Mouse (Mus musculus) thymus, postnatal 4 days (tissue): ENCODE results near the gene Ndufaf2.
A peak's percentile ranks its signal among the peaks of the same experiment; 100 is the strongest.

ENCODE experiments used
- DNase-seq: peaks from one replicate; pipeline ENCODE4 v3.0.0; 2021

Ndufaf2 gene

DNA sequence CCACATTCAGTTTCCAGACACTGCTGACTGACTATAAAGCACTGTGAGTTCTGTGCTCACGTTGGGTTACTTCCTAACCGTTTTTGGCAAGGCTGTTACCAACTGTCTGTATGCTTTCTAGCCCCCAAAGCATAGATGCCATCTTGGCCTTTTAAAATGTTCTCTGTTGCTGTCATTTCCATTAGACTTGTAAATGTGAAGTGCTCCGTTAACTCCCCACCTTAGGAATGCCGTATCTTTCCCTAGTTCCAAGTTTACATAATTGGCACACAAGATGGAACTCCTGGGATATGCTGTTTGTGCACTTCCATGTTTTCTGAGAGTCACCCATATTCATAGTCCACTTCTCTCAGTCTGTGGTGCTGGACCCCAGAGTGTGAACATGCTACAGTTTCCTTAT lies 80.5 kb downstream of the Ndufaf2 start:
- no peak for DNase-seq

DNA sequence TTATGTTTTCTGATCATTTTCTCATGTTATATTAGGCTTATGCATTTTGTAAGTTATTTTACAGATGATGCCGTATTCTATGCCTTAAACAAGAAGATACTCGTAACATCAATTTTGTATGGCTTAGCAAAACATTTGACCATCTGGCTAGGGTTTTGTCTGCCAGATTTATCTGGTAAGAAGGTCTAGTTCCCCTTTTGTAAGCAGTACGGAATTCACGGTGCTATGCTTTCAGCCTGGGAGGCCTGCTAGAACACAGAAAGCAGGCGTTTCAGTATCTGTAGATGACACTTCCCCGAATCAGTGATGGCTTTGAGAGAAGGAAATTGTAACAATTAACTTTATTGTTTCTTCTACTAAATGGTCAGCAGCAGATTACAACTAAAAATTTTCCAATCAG lies 80.9 kb downstream of the Ndufaf2 start:
- no peak for DNase-seq

DNA sequence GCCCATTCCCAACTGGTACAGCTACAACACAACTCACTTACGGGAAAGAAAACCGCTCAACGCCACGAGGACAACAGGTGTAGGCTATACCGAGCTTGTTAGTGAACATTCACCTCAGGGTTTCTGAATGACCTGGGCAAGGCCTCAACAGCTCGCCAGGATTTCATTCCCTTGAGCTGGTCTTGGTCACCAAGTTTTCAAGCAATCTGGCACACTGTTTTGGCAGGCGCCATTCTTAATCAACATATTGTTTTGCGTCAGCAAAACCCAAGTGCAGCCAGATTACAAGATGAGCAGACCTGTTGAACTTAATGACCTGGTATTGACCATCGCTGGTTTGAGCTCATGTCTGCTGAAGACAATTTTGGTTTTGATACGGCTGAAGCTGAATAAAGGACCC lies 88.3 kb downstream of the Ndufaf2 start:
- DNase-seq: no peak

DNA sequence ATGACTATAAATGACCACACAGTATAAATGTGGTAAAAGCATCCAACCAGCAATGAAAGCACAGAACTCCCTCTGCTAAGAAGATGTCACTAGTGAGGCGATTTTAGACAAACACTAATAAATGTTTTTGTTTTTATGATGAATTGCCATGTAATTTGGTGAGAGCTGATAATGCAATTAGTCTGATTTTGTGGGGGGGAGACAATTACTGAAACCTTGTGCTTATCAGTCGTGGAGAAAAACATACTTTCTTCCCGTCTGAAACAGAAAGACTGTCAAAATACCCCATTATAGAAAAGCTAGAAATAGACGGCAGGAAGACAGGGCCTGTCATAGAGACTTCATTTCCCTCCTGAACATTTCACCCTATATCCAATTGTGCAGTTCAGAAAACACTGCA lies 89.3 kb downstream of the Ndufaf2 start:
- DNase-seq: no peak

DNA sequence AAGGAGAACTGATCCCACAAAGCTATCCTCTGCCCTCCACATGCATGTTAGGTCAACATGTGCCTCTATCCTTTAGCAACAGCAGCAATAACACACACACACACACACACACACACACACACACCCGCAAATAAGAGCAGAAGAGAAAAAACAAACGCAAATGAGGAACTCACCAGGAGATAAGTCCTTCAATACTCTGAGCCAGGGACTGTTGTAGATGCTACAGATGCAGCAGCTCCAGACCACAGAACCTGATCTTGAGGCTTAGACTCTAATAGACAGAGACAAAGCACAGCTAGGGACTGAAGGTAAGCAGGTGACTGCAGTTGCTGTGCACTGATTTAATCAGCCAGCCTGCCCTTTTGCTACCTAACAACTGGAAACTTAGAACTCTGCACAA lies 92.4 kb downstream of the Ndufaf2 start:
- DNase-seq: no peak

DNA sequence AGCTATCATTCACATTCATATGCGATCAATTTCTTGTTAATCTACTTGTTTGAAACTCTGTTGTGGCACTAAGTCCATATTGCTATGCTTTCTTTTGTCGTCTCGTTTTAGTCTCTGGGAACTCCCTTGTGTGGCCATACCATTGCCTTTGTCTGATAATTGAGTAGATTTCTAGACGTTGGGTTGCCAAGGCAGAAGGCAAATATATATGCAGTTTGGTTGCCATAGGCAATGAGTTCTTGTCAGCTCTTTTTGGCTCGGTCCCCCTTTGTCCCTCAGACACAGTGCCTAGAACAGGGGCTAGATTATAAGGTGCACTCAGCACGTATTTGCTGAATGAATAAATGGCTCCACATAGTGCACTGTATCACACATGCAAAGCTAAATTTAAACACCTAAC lies 94.1 kb downstream of the Ndufaf2 start:
- no peak for DNase-seq

DNA sequence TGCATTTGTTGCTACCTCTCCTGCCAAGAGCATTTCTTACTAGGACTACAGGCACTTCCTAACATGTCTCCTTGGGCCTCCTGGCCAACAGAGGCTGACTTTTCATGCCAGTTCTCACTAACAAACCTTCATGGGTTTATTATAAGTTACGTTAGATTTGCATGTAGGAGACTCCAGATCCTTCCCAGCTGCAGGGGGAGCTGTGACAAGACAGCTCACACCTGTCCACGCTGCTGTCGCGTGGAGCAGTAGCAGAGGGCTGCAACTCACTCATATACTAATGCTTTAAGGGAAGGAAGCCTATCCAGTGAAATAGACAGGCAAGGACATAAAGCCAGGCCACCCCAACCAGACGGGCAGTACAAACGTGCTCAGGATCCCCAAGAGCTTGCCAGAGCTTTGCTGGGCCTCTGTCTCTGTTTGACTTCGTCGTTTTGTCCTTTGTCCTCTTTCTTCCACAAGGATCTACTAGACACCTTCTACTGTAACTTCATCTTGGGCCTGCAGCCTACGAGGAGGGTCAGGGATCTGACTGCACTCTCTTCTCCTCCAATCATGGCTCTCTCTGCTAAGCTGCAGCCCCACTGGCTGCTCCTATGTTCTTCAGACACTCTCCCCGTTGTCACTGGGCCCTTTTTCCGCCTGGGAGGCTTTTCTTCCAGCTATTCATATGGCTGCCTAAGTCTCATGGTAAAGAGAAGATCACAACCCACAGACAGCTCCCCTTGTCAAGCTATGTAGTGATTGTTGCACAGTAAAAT lies 94.9 kb downstream of the Ndufaf2 start:
- DNase-seq: no peak

DNA sequence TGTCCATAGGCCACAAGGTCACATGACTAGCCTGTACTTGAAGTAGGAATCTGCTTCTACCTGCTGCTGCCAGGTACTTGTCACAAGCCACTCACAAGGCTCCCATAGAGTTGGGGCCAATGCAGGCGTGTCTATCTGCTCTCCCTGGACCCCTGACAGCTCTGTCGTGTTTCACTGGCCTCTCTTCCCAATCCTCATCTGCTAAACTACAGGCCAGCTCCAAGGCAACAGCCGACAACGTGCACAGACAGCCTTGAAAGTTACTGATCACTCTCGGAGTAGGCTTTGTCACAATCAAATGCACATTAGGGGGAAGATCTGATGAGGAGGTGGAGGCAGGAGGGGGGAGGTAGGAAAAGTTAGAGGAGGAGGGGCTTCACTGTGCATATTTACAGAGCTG lies 95.5 kb downstream of the Ndufaf2 start:
- no peak for DNase-seq

DNA sequence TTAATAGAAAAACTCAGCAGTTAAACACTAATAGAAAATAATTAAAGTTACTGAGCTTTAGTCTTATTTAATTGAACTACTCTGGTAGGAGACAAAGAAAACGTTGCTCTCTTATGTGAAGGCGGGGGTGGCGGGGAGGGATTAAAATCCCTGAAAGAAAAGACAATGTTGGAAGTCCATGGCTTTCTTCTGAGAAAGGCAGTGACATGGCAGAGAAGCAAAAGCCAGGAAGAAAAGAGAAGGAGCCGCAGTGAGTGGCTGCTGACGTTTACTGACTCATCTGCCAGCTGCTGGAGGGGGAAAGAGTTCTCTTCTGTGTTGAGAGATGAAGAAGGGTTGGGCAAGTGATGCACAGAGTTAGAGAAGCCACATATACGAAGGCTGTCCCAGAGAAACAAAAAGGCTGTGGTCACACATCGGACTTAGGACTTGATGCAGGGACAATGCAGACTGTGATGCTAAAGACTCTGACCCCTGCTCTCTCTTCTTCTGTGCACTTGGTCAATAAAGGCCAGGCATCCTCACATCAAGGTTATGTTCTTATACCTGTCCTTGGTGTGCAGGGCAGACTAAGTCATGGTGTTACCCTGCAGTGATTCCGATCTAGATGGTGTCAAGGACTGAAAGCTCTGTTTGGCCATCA lies 97.4 kb downstream of the Ndufaf2 start:
- DNase-seq: no peak

DNA sequence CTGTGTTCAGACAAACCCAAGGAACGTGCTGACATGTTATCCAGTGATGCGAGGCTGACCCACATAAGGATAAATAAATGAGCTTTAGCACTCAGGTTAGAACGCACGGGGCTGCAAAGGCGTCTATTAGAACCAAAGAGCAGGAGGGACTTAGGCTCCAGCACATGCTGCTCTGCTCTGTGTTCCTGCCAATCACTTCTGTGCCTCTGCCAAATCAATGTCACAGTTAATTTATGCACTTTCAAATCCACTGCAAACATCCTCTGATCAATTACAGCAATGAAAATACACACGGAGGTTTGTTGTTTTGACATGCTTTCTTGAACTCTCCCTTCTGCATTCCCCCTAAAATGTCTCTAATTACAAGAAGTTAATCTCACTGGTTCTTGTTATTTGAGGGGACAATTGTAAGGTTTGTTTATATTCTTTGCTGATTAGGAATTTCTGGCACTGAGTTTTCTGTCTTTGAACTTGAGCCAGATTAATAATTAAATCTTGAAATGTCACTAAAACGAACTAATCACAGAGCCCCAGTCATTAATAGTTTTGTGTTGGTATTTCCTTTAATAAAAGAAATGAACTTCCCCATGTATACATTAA lies 98.0 kb downstream of the Ndufaf2 start:
- DNase-seq: no peak

DNA sequence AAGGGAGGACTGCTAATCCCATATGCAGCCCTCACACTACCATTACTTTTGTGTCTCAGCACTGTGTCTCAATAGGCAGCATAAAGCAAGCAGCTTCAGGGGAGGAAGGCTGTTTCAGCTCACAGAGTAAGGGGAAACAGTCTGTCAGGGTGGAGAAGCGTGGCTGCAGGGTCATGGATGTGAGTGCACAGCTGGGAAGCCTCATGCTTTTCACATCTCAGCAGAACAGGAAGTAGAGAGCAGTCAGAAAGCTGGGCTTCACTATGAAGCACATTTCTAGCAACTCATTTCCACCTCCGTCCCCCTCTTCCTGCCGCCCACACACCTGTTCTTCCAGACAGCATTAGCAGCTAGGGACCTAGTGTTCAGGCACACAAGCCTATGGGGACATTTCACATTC lies 101.5 kb downstream of the Ndufaf2 start:
- DNase-seq: peak; percentile 56

DNA sequence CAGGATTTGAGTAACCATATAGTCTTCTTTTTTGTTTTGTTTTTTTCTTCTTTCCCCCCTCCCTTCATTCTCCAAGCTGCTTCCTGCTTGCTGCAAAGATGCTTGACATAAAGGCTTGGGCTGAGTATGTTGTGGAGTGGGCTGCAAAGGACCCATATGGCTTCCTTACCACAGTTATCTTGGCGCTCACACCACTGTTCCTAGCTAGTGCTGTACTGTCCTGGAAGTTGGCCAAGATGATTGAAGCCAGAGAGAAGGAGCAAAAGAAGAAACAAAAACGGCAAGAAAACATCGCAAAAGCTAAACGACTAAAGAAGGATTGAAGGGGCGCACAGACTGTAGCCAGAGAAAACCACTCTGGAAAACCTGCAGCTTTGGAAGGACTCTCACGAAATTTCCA lies 111.1 kb downstream of the Ndufaf2 start:
- no peak for DNase-seq

DNA sequence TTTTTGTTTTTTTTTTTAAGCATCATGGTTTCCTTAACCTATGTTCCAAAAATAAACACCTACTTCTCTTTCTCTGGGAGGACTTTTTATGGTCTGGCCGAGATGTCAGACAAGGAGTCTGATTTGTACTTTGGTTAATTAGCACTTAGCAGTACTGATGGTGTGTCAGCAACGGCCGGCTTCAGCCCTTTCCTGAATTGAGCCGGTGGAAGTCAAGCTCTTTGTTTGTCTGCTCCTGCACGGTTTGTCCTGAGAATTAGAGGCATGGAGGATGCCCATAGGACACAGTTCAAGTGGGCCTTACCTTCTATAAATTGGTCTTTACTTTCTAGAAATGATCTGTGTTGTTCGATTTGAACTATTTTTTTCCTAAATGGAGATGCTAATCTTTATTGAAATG lies 111.5 kb downstream of the Ndufaf2 start:
- no peak for DNase-seq

DNA sequence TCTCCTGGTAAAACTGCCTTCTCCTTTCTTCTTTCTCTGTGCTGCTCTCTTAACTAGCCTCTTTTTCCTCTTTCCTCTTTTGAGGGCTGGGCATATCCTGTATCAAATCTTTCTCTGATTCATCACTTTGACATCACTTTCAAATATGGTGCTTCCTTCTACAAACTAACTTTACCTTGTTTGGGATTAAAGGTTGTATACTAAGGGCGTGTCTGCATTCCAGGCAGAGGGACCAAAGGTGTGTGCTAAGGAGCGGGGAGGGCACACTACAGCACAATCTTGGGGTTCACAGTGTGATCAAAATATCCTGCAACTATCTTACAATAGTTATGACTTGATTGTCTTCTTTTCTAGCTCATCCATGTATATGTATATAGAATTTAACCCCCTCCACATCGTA lies 112.4 kb downstream of the Ndufaf2 start:
- no peak for DNase-seq

DNA sequence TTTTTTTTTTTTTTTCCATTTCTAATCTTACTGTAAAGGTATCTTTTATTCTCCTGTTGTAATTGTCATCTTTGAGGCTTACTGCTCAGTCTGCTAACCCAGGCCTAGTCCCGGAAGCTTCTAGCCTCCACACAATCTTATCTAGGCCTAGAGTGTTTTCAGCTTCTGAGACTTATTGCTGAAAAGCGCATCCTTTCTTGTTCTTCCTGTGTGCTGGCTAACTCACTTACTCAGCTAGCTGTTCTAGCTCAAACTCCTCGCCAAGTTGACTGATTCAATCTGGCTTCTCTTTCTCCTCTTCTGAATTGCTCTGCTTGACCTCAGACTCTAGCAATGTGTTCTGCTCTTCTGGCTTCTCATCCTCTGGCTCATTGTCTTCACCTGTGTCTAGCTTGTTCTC lies 112.8 kb downstream of the Ndufaf2 start:
- no peak for DNase-seq

DNA sequence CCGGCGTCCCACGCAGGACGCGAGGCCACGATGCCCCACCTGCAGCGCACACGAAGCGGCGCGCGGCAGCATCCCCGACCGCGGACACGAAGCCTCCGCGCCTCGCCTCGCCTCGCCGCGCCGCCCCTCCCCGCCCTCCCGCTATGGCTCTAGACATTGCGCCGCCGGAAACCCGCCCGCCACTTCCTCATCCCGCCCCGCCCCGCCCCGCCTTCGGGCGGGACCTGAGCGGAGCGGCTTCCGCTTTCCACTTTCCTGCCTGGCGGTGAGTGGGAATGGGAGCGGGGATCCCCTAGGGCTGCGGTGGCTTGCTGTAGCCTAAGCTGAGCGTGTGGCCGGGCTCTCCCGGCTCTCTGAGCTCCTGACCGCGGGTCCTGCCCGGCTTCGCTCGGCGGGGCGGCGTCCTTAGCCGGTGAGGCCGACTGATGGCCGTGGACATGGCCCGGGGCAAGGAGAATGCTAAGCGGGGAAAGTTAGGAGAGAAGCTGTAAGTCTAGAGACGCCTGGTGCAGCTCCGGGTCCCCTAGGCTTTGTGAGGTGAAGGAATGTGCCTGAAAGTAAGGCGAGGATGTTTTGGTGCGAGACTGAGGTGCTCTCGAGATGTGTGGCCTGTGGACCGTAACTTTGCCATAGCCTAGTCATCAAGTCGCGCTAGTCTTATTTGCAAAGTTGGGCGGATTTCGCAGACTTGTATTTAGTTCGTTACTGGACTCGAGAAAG lies 114.0 kb downstream of the Ndufaf2 start, which contains the start of gene Smim15:
TSS of gene Smim15 (plus strand) at position 225 of the 720 bp plus-strand sequence.
- peak; percentile 92 for DNase-seq

DNA sequence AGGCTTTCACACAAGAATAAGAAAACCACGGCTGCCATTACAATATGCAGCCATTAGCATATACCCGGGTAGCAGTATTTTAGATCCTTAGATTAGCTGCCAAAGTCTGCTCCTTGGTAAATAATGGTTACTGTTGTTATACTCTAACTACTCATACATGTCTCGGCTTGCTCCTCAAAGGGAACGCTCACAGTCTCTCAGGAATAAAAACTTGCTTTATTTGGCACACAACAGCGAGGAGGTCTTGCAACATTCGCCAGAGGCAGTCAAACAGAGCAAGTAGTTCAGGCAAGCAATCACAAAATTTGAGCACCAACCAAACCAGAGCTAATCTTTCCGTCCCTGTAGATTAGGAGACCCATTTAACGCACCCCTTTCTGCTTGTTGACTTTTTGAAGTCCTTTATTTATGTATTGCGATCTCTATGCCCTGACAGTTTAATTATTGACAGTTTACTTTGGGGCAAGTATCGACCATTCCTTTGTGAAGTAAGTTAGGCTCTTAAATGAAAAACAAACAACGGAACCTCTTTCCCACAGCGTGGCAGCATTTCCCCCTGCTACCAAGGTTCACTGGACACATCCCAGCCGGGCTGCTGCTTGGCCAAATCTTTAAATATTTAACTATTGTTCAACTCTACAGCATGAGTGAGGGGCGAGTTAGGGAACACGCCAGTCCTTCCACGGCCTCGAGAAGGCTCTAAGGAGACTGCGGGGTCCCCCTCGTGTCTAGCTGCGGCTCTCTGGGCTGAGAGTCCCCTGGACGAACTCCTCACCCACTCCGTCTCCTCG lies 114.8 kb downstream of the Ndufaf2 start:
- DNase-seq: peak; percentile 20

DNA sequence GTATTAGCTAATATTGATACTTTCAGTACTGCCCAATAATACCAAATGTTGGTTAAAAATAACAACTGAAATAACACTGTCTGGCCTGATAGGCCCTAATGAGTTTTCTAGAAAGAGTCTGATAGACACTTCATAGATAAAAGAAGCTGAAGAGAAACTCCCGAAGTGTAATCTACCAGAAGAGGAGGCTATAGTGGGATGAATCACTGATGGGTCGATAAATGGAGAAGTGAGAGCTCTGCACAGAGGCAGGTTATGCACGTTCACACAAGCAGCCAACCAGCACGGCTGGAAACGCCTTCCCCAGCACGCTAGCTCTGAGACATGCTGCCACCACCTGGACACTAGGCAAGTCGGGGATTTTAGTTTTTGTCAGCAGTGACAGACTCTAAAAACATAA lies 117.1 kb downstream of the Ndufaf2 start:
- peak; percentile 79 for DNase-seq

DNA sequence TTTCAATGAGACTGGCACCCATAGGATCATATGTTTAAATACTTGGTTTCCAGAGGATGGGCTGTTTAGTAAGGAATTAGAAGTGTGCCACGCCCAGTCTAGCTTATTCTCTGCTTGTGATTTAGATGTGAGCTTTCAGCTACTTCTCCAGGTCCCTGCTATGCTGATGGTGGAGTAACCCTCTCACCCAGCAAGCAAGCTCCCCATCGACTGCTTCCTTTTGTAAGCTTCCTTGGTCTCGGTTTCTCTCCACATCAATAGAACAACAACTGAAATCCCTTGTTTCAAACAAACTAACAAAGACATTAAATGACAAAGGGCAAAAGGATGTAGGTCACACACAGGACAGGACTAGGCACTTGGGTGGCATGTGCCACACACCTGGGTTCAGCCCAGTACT lies 118.0 kb downstream of the Ndufaf2 start:
- peak; percentile 15 for DNase-seq

DNA sequence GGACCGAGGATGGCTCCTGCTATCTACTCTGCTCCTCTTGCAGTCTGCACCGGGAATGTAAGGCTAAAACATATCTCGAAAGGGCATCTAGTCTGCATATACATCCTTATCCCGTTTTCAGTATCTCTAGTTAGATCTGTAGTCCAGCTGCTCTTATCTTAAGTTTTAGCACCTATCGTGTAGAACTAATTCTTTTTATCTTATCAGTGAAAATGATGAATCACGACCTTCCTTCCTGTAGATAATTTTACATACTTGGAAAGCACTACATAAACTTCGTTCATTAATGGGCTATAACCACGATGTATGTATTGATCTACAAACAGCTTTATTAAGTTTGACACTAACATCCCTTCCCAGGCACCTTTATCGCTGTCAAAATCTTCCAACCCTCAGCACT lies 118.5 kb downstream of the Ndufaf2 start:
- DNase-seq: no peak

DNA sequence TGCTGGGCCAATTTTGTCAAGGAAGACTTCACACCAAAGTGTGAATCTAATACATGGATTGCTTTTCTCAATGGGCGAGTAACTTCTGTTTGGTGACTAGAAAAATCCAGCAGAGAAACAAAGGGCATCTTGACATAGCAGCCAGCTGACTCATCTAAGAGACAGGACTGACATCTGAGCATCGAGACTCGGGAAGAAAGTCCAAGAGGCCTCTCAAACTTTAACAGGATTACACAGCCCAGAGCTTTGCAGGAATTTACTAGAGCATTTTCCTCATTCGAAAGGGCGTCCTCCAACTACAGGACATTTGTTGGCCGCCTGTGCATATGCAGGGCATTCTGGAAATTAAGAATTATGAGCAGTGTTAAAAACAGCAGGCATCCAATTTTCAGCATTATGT lies 119.0 kb downstream of the Ndufaf2 start:
- no peak for DNase-seq

DNA sequence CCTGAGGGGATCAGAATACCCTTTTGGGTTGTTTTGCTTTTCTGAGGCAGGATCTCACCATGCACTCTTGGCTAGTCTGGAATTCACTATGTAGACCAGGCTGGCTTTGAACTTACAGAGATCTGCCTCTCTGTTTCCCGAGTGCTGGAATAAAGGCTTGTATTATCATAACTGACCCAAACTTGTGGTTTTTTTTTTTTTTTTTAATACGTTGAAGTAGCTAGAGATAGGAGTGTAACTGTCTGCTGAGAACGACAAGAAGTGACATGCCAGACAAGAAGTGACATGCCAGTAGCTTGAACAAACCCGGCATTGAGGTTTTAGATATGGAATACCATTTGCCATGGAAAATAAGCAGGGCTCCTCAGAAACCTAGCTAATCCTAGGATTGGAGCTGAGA lies 125.6 kb downstream of the Ndufaf2 start:
- DNase-seq: no peak

DNA sequence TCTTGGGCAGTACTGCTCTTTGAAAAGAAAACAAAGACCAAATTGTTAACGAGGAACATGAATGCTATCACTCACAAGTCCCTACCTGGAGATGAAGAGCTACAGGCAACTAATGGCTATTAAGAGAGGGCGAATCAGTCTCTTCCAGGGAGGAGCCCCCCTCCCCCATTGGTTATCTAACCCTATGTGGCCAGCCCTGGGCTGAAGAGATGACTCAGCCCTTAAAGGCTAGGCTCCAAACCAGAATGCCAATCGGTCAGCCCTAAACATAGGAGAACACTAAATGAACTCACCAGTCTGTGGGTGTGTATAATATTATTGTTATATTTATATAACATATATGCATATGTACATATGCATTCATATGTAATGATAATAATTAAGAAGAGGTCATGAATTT lies 132.6 kb downstream of the Ndufaf2 start:
- DNase-seq: no peak
